Mouse (Mus musculus): ENCODE data around the gene Plekhf1. TPM values are rescaled to one million over a fixed set of nuclear protein-coding genes. Genes with fewer than 3 reads are reported as not detected.

Plekhf1 gene
- total RNA-seq, 2 experiments from 2014 or later = 8.9 to 9.3 TPM

Other genes with a start within 250 kb of the Plekhf1 start
- 10 to 100 TPM; 20.1 to 22.2 TPM for gene Uri1, start 204.5 kb downstream of the Plekhf1 start, total RNA-seq (2021)
- gene Ccne1, start 120.5 kb downstream of the Plekhf1 start, total RNA-seq (2021) = 1 to 10 TPM in 1 of 2 experiments, under 1 TPM in 1; 0.70 to 1.5 TPM
- gene 1600014C10Rik, start 44.8 kb downstream of the Plekhf1 start, total RNA-seq (2021) = 10 to 100 TPM; 29.2 to 34.7 TPM
- gene Pop4, start 43.4 kb upstream of the Plekhf1 start, total RNA-seq (2021) = 10 to 100 TPM in 1 of 2 experiments, 1 to 10 TPM in 1; 8.5 to 11.1 TPM